Mouse (Mus musculus) c-Kit-positive CD71-negative TER-119-negative erythroid progenitor cells, embryonic 14.5 days (primary cell): ENCODE data around the gene Enho.
A peak's percentile ranks its signal among the peaks of the same experiment; 100 is the strongest.

ENCODE experiments used
- DNase-seq: peaks from one replicate; pipeline ENCODE4 v3.0.0-alpha.2; 2013; ENCODE audit warnings: low read depth

The Enho gene

DNA sequence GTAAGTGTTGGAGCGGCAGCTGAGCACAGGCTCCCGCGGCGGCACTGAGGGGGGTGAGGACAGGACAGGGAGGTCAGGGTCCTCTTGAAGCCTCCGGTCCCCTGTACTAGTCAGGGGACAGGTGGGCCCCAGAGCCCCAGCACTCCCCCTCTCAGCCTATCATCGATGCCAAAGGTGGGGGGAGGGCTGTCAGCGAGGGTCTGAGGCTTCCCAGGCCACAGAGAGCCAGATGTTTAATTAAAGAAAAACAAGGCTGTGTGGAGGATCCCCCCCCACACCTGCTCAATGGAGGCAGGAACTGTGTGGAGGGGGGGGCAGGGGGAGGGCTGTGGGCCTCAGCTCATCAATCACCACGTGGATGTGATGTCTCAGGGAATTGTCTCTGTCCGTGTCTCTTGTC lies 23.5 kb upstream of the Enho start:
- DNase-seq: no peak

DNA sequence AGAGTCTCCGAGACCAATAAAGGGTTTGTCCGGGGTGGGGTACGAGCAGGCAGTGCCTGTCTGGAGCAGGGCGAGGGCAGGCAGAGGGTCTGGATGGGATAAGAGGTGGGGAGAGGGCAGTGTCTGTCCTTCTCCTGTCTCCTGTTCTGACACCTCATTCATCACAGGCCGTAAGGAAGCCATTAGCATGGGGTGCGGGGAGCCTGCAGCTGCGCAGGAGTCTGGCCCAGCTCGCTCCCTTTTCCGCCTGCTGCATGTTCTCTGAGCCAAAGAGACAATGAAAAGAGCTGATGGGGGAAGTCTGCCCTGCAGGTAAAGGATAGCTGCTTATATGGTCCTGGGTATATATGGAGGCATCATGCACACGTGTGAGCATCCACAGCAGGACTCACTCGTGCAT lies 22.6 kb upstream of the Enho start:
- DNase-seq: no peak

DNA sequence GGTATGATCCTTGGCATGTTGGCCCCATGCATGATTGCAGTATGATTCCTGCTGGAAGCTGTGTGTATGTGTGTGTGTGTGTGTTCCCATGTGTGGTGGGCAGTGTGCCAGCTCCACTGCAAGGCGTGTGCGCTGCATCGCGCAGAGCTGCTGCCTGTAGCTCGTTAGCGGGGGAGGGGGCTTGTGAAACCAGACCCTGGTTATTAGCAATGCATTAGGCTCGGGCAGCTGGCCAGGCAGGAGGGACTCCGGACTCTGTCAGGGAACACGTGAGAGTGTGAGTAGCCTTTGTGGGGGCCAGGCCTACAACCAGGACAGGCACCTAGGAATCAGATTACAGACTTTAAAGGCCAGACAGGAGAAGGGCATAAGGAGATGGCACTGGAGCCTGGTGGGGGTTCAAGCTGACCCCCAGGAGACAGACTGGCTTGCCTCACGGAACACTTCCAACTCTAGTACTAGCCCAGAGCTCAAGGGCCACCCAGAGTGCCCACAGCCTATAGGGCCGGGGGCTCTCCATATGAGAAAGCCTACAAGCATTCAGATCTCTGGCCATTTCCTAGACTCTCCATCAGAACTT lies 20.8 kb upstream of the Enho start:
- no peak for DNase-seq

DNA sequence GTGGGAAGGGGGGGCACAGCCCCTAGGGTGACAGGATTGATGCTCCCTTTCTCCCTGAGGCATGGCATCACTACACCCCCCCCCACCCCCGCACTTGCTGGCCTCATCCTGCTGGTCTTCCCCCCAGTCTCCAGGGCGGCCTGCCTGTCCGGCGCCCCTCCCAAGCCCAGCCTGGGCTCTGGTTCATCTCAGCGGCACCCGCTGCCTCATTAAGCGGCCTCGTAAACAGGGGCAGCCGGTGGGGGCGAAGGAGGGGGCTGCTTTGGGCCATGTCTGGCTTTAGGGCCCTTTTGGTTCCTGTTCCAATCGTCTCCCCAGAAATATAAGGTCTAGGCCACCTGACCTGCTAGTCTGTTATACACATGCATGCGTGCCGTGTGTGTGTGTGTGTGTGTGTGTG lies 19.4 kb upstream of the Enho start:
- no peak for DNase-seq

DNA sequence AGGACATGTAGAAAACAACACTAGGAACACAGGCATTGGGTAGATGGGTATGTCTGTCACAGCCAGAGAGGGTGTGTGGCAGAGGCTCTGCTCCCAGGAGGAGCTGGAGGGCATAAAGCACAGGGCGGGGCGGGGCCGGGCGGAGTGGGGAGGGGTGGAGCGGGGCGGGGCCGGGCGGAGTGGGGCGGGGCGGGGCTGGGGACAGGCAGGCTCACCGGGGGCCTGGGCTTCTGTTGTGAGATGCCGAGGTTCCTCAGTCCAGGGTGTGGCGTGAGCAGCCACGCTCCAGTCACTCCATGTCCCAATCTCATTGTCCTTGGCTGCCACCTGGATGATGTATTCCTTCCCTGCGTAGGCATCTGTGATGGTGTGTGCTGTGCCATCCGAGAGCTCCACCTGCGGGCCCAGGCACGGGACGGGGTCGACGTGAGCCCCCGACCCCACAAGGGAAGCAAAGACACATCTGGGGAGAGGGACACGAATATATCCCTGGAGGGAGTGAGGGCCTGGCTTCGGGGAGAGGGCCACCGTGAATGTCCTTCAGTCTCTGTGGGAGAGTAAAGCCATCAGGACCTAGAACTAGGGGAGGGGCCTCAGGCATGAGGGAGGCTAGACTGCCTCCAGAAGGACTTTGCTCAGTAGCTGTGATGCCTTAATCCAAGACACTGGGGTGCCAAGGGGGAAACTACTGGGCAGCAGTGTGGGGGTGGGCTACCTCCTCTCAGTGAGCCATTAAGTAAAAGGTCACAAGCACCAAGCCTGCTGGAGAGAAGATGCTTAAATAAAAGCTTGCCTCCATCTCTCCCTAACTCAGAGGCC lies 18.7 kb upstream of the Enho start:
- no peak for DNase-seq

DNA sequence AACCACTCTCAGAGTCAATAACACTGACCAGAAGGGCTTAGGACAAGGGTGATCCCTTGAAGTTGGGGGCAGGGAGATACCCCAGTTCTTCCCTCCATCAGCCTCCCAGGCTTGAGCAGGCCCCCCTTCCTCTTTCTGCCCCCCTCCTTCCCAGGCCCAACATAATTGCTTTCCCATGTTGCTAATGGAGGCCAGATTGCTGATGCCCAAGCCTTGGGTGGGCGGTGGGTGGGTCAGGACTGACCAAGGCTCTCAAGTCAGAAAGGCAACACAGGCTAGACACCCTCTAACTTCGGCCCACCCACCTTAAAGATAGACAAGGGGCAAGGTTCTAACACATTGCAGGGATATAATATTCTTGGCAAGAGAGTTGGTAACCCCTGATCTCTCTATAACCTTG lies 15.4 kb upstream of the Enho start:
- DNase-seq: no peak

DNA sequence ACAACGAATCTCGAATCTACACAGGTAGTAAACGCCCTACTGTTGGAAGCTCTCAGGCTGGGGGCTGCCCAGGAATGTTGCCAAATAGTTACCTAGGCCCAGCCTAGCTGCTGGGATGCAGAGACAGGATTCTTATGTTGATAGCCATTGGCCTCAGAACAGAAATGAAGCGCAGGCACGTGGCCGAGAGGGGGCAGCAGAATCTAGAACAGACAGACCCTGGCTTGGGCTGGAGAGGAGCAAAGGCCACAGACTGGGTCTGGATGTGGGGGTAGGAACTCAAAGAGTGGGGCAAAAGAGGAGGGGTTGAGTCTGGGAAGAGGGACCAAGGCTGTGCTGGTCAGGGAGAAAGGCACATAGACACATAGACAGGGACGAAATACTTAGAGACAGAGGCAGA lies 14.1 kb upstream of the Enho start:
- DNase-seq: no peak

DNA sequence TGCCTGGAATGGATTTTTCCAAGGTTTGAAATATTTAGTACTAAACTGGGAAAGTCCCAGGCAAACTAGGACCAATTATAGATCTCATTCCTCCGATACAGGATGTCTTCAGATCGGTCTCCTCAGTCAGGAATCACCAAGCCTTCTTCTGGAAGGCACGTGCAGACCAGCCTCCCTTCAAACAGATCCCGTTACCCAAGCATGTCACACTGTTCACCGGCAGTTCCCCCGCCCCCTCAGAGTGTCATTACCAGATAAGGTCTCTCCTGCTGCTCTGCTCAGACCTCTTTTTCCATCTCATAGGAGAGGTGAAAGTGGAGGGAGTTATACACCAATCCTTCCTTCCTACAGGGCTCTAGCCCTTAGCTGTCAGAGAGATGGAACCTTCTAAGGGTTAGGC lies 13.6 kb upstream of the Enho start:
- DNase-seq: no peak

DNA sequence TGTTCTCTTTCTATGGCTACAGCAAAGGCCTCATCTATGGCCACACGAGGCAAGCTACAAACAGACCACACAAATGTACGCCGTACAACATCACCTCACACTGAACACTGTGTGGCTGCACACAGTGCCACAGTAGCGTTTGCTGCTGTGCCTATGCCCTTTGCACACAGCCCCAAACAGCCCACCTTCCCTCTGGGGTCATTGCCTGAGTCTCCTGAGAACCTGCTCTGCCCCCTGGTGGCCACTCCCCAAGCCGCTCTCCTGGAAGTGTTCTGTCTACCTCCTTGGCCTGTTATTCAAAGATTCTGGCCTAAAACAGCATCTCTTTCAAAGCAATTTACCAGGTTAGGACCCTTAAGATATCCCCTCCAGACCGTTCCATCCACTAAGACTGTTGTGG lies 13.2 kb upstream of the Enho start:
- DNase-seq: peak; percentile 55

DNA sequence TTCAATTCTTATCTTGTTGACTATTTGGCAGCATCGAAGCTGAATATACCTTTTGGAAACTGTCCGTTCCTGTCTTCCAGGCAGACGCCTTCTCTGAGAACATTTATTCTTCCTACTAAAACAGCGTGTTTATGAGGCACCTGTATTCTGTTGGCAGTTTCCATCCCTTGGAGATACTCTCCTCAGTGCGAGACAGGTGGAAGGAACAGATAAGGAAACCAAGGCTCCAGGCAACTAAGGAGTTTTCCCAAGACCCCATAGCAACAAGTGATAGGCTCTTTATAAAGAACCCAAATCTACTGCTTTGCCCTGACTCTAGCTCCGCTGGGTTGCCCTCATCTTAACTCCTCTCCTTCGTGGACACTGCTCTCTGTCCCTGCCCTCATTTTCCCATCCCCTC lies 8.5 kb upstream of the Enho start:
- DNase-seq: no peak

DNA sequence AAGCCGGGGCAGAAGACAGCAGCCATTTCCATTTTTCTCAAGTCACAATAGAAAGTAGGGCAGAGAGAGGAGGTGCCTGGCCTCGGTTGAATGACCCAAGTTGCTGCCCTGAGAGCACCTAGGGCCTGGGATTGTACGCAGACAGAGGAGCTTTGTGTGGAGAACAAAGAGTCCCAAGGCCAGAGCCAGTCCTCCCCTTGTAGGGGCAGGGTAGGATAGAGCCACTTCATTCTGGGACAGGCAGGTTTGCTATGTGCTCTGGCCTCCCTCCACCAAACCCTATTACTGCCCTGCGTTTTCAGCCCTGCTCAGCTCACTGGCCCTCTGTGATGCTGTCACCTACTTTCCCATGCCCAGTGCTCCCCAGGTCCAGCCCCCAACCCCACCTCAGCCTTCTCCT lies 8.0 kb upstream of the Enho start:
- no peak for DNase-seq

DNA sequence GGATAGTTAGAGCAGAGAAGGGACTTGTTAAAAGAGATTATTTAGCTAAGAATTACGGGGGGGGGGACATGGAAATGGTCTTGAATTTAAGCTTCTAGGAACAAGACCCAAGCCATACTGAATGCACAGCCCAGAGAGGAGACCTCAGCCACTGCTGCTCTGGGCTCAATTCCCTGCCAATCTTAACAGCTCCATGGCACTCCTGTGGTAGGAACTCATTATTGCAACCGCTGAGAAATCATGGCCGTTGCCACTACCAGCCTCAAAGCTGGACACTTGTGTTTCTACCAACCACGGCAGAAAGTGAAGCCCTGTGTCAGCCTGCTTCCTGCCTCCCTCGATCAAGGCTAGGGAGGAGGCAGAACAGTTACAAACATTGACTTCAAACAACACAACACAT lies 5.4 kb upstream of the Enho start:
- no peak for DNase-seq

DNA sequence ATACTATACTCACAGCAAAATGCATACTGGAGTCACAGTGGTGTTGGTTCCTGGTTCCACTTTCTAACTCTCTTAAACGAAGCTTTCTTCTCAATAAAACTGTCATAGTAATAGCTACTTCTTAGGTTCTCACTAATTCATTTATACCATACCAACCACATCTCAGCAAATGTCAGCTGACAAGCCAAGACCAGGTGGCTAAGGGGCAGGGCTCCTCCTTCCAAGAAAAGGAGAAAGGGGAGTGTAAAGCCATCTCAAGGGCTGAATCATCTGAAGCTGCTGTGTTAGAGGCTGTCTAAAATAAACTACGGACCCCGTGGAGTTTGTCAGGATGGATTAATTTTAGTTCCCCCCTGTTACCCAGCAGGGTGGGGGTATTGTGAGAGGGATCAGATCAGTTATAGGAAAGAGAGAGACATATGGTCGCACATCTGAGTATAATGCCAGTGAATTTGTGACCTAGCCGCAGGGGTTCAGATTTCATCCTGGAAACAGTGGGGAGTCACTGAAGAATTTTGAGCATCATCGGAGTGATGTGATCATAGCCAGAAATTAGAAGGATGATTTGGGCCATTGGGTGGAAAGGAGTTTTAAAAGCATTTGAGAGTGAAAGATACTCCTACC lies 1.2 kb upstream of the Enho start:
- no peak for DNase-seq

DNA sequence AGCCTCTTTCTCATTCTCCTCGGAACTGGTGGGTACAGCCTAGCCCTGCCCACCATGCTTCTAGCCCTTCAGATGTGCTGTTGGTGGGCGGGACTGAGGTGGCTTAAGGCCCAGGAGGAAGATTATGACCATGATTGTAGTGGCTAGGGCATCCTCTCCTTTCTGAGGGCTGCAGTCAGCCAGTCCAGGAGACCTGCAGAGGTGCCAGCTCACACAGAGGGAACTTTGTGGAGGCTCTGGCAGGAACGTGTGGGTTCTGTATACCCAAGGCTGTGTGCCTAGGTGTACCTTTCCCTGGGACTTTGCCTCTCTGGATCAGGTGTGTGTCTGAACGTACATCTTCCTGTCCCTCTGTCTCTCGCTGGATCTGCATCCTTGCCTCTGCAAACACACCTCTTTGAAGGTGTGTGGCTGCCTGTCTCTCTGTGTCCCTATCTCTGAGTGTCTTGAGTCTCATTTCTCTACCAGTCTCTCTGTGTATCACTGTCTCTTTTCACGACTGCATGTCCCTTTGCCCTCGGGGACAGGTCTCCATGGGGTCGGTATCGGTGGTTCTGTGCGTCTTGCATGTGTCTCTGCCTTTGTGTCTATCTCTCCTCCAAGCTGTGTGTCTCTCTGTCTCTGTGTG lies 796 bp downstream of the Enho start:
- DNase-seq: no peak

DNA sequence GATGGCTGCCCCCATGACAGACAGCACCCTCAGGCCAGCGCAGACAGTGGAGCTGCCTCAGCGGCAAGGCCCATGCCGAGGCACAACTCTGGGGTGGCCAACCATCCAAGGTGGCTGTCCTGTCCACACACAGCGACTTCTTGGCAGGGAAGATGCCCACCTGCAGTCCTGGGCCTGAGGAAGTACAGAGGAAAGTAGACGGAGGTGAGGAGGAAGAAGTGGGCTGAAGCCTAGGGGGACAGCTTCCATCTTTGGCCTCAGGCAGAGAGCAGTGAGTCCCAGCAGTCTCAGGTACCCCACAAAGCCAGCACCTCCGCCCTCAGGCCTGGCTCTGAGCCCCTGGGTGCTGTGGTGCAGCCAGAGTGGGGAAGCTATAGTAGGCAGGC lies 1.3 kb downstream of the Enho start:
- DNase-seq: no peak

DNA sequence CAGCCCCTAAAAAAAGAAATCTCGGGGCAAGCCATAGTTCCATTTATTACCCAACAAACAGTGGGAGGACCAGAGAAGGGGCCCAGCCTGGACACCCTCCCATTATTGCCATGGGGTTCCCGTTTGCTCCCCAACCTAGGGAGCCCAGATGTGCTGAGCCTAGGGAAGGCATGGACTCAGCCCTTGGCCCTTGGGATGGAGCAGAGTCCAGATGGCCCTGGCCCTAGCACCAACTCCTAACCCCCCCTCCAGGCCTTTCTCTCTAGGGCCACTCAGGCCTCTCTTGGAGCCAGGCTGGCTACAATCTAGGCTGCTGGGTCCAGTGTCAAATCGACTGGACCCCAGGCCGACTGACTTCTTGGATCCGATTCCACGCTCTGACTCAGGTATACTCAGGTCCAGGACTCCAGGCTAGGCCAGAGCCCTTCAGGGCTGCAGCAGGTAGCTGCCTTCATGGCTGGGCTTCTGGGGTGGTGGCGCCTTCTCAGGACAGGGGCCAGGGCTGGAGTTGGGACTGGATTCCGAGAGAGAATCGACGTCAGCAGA lies 1.9 kb downstream of the Enho start:
- DNase-seq: no peak

DNA sequence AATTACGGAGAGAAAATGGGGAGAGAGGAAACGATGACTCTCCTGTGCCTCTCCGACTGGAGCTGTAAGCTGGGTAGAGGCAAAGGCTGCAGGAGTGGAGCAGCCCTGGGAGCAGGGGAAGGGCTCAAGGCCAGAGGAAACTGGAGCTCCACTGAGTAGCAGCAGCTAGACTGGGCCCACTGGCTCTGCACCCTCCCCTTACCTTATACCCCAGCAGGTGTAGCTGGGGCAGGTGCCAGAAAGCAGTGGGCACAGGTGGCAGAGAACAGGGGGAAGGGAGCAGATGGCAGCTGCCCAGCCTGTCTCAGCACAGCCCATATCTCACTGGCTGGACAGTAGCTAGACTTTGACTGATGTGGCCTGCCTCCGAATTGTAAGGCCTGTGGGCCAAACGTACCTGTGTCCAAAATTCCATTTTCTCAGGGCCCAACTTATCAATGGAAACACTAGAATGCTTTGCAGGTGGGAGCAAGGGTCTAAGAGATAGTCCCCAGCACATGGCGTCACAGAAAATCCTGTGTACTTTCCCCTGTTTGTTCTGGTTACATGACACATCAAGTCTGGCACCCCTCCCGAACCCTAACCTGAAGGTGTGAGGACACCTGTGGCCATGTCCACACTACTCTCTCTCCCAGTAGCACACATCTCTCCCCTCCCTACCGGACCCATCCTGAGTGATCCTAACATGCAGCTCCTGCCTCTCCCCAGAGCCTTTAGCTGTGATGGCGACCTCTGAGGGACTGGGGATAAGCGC lies 3.1 kb downstream of the Enho start:
- DNase-seq: no peak

DNA sequence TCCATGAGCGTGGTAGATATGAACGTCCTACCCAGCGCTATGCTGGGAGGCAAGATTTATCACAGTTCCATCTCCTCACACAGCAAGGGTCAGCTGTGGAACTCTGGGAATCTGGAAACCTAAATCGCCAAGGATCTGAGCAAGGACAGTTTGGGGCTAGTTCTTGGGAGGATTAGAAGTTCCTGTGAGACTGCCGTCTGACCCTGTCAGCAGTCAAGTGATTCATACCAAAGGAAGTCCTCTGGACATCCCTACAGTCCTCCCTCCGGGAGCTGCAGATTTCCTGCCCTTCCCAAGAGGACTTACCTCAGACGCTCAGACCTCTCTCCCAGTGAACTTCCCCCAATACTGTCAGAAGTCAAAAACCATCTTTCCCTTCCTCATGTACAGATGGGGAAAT lies 3.8 kb downstream of the Enho start:
- no peak for DNase-seq

DNA sequence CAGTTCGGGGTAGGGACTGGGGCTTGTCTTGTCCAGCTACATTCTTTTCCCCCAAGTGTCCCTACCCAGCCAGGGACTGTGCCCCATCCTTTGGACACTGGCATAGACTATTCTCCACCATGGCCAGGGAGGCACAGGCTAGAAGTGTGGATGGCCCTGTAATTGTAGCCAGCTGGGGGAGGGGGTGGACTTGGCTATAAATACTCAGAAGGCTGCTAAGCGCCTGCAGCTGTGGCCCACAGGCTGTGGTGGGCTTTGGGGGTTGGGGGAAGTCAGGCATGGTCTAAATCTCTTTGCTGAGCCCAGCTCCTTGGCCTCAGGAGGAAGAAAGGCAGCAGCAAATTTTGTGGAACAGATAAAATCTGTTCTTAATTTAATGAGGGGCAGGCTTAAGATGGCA lies 4.2 kb downstream of the Enho start:
- DNase-seq: no peak

DNA sequence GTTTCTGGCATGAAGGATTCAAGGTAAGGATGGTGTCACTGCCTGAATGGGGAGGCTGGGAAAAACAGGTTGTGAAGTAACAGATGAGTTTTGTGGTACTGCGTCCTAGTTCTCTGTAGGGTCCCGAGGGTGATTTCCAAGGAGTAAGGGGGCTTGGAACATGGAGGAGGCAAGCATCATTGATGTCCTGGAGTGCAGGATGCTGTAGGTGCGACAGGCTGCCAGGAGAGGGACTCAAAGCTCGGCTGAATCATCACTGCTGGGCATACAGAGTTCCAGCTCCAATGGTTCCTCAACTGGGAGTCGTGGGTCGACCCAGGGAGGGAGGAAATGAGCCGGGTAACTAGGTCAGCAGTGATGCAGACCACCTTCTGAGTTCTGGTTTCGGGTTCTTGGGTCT lies 4.9 kb downstream of the Enho start:
- DNase-seq: no peak

DNA sequence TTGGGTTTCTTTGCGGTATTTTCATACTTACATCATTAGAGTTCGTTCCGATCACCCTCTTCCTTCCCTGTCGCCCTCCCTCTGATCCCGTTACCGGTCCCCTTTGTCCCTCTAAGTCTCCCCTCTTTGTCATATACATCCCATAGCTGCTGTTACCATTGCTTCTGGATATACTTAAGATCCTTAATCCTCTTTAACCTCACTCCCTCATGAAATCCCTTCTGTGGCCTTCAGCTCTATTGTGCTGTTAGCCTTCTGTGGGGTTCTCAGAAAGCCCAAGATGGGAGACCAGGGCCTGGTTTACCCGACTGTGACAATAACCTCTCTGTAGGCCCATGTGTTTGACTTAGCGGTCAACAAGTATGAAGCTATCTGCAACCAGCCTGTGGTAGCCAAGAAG lies 5.5 kb downstream of the Enho start:
- DNase-seq: no peak

DNA sequence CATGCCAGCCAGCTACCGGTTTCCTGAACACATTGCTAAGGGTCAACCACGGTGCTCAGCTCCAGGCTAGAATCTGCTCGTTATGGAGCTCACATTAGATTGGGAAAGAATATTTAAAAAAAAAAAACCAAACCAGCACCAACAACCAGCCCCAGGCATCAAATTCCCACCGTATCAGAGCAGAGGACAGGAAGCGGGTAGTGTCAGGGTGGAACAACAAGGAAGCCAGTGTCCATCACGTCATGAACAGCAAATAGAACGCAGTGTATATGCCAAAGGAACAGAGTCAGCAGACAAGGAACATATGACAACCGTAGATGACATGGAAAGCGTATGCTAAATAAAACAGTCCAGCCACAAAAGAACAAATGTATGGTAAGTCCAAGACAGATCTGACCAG lies 7.1 kb downstream of the Enho start:
- DNase-seq: no peak
